Mouse (Mus musculus): ENCODE results near the gene Hist1h2bc. TPM values are rescaled to one million over a fixed set of nuclear protein-coding genes. Genes with fewer than 3 reads are reported as not detected.

Gene Hist1h2bc
- polyA plus RNA-seq, 1 experiment from 2014 or later: 23.4 TPM

- WGBS: 75% methylated on average over 5 of the region's 5 CpGs
- Histone ChIP-seq H3K9me3 (ENCODE audit: control insufficient read depth, low read length) (no peaks in the 10 kb centered on the region), H3K4me3 (ENCODE audit: low read depth, low read length) (no peak overlapping the region), H3K36me3 (ENCODE audit: control insufficient read depth, insufficient read depth, low read length) (no peaks in the 10 kb centered on the region), H3K9ac (ENCODE audit: low read length) (no peak overlapping the region), H3K4me2 (ENCODE audit: low read depth, low read length, severe bottlenecking) (no peak overlapping the region), H3K27ac (ENCODE audit: low read depth, low read length) (no peak overlapping the region), H3K27me3 (ENCODE audit: control insufficient read depth, insufficient read depth, low read length) (no peaks in the 10 kb centered on the region), H3K4me1 (replicated peaks; ENCODE audit: control insufficient read depth, insufficient read depth, low read length) (no peaks in the 10 kb centered on the region; the same call in 1 of the 2 replicates)
- DNase-seq (ENCODE audit: low spot score) (no peak), ATAC-seq (replicated peaks; ENCODE audit: low FRiP score) (no peak)
Measured at GRCm38 (mm10) chr13:23737091-23737490, 53.1 kb downstream of the Hist1h2bc start.

GRCm38 (mm10) chr13:23738041-23738440 is 54.0 kb downstream of the Hist1h2bc start:
- ATAC-seq (replicated peaks; ENCODE audit: low FRiP score) (no peak), DNase-seq (ENCODE audit: low spot score) (no peak)
- no peaks in the 10 kb centered on the region; the same call in 1 of the 2 replicates for H3K4me1 ChIP-seq (replicated peaks; ENCODE audit: control insufficient read depth, insufficient read depth, low read length)
- 25% methylated on average over 4 of the region's 4 CpGs for WGBS
- H3K9ac ChIP-seq (ENCODE audit: low read length): peak overlapping the region; percentile 89
- H3K4me3 ChIP-seq (ENCODE audit: low read depth, low read length): peak overlapping the region; percentile 49
- no peaks in the 10 kb centered on the region for H3K27me3 ChIP-seq (ENCODE audit: control insufficient read depth, insufficient read depth, low read length)
- no peaks in the 10 kb centered on the region for H3K9me3 ChIP-seq (ENCODE audit: control insufficient read depth, low read length)
- peak overlapping the region; percentile 95 for H3K4me2 ChIP-seq (ENCODE audit: low read depth, low read length, severe bottlenecking)
- peak overlapping the region; percentile 99 for H3K27ac ChIP-seq (ENCODE audit: low read depth, low read length)
- H3K36me3 ChIP-seq (ENCODE audit: control insufficient read depth, insufficient read depth, low read length): no peaks in the 10 kb centered on the region

- H3K4me1 ChIP-seq (replicated peaks; ENCODE audit: control insufficient read depth, insufficient read depth, low read length): no peaks in the 10 kb centered on the region; the same call in 1 of the 2 replicates
- H3K27me3 ChIP-seq (ENCODE audit: control insufficient read depth, insufficient read depth, low read length): no peaks in the 10 kb centered on the region
- ATAC-seq (replicated peaks; ENCODE audit: low FRiP score) (peak; percentile 96), DNase-seq (ENCODE audit: low spot score) (peak; percentile 96)
- H3K27ac ChIP-seq (ENCODE audit: low read depth, low read length): peak within 1 kb of the TSS; percentile 99
- peak within 1 kb of the TSS; percentile 95 for H3K4me2 ChIP-seq (ENCODE audit: low read depth, low read length, severe bottlenecking)
- peak within 1 kb of the TSS; percentile 89 for H3K9ac ChIP-seq (ENCODE audit: low read length)
- H3K36me3 ChIP-seq (ENCODE audit: control insufficient read depth, insufficient read depth, low read length): no peaks in the 10 kb centered on the region
- H3K4me3 ChIP-seq (ENCODE audit: low read depth, low read length): peak within 1 kb of the TSS; percentile 49
- WGBS: under 1% methylated on average over 30 of the region's 38 CpGs
- no peaks in the 10 kb centered on the region for H3K9me3 ChIP-seq (ENCODE audit: control insufficient read depth, low read length)
Measured at GRCm38 (mm10) chr13:23738677-23739068, 54.7 kb downstream of the Hist1h2bc start, which contains the start of gene Hist1h1c. Hist1h1c (plus strand) TSS chr13:23738808.

- no peaks in the 10 kb centered on the region for H3K27me3 ChIP-seq (ENCODE audit: control insufficient read depth, insufficient read depth, low read length)
- peak overlapping the region; percentile 95 for H3K4me2 ChIP-seq (ENCODE audit: low read depth, low read length, severe bottlenecking)
- peak overlapping the region; percentile 99 for H3K27ac ChIP-seq (ENCODE audit: low read depth, low read length)
- peak overlapping the region; percentile 89 for H3K9ac ChIP-seq (ENCODE audit: low read length)
- H3K9me3 ChIP-seq (ENCODE audit: control insufficient read depth, low read length): no peaks in the 10 kb centered on the region
- no peaks in the 10 kb centered on the region for H3K36me3 ChIP-seq (ENCODE audit: control insufficient read depth, insufficient read depth, low read length)
- no peaks in the 10 kb centered on the region; the same call in 1 of the 2 replicates for H3K4me1 ChIP-seq (replicated peaks; ENCODE audit: control insufficient read depth, insufficient read depth, low read length)
- DNase-seq (ENCODE audit: low spot score): peak; percentile 95
- peak; percentile 84 for ATAC-seq (replicated peaks; ENCODE audit: low FRiP score)
- H3K4me3 ChIP-seq (ENCODE audit: low read depth, low read length): peak overlapping the region; percentile 49
- WGBS: under 1% methylated on average over 39 of the region's 39 CpGs
Measured at GRCm38 (mm10) chr13:23739069-23739921, 55.3 kb downstream of the Hist1h2bc start.

- Histone ChIP-seq H3K36me3 (ENCODE audit: control insufficient read depth, insufficient read depth, low read length) (no peaks in the 10 kb centered on the region), H3K27ac (ENCODE audit: low read depth, low read length) (peak overlapping the region; percentile 99), H3K9me3 (ENCODE audit: control insufficient read depth, low read length) (no peaks in the 10 kb centered on the region), H3K27me3 (ENCODE audit: control insufficient read depth, insufficient read depth, low read length) (no peaks in the 10 kb centered on the region), H3K9ac (ENCODE audit: low read length) (peak overlapping the region; percentile 89), H3K4me3 (ENCODE audit: low read depth, low read length) (peak overlapping the region; percentile 49), H3K4me2 (ENCODE audit: low read depth, low read length, severe bottlenecking) (peak overlapping the region; percentile 95), H3K4me1 (replicated peaks; ENCODE audit: control insufficient read depth, insufficient read depth, low read length) (no peaks in the 10 kb centered on the region; the same call in 1 of the 2 replicates)
- WGBS: 2% methylated on average over 14 of the region's 14 CpGs
- DNase-seq (ENCODE audit: low spot score) (no peak), ATAC-seq (replicated peaks; ENCODE audit: low FRiP score) (no peak)
Measured at GRCm38 (mm10) chr13:23739922-23740252, 55.9 kb downstream of the Hist1h2bc start.

- Histone ChIP-seq H3K9ac (ENCODE audit: low read length) (peak overlapping the region; percentile 89), H3K36me3 (ENCODE audit: control insufficient read depth, insufficient read depth, low read length) (no peaks in the 10 kb centered on the region), H3K27ac (ENCODE audit: low read depth, low read length) (peak overlapping the region; percentile 99), H3K27me3 (ENCODE audit: control insufficient read depth, insufficient read depth, low read length) (no peaks in the 10 kb centered on the region), H3K4me2 (ENCODE audit: low read depth, low read length, severe bottlenecking) (peak overlapping the region; percentile 95), H3K9me3 (ENCODE audit: control insufficient read depth, low read length) (no peaks in the 10 kb centered on the region), H3K4me1 (replicated peaks; ENCODE audit: control insufficient read depth, insufficient read depth, low read length) (no peaks in the 10 kb centered on the region; the same call in 1 of the 2 replicates), H3K4me3 (ENCODE audit: low read depth, low read length) (peak overlapping the region; percentile 49)
- DNase-seq (ENCODE audit: low spot score) (no peak), ATAC-seq (replicated peaks; ENCODE audit: low FRiP score) (no peak)
- 38% methylated on average over 13 of the region's 13 CpGs for WGBS
Measured at GRCm38 (mm10) chr13:23740256-23740840, 56.3 kb downstream of the Hist1h2bc start.

GRCm38 (mm10) chr13:23740910-23741309 is 56.9 kb downstream of the Hist1h2bc start:
- DNase-seq (ENCODE audit: low spot score): no peak
- H3K9ac ChIP-seq (ENCODE audit: low read length): no peak overlapping the region
- no peak overlapping the region for H3K27ac ChIP-seq (ENCODE audit: low read depth, low read length)
- H3K4me3 ChIP-seq (ENCODE audit: low read depth, low read length): no peak overlapping the region
- no peaks in the 10 kb centered on the region; the same call in 1 of the 2 replicates for H3K4me1 ChIP-seq (replicated peaks; ENCODE audit: control insufficient read depth, insufficient read depth, low read length)
- no peaks in the 10 kb centered on the region for H3K36me3 ChIP-seq (ENCODE audit: control insufficient read depth, insufficient read depth, low read length)
- no peak for ATAC-seq (replicated peaks; ENCODE audit: low FRiP score)
- H3K27me3 ChIP-seq (ENCODE audit: control insufficient read depth, insufficient read depth, low read length): no peaks in the 10 kb centered on the region
- H3K4me2 ChIP-seq (ENCODE audit: low read depth, low read length, severe bottlenecking): peak overlapping the region; percentile 95; the same call in 1 of the 2 replicates
- 71% methylated on average over 5 of the region's 5 CpGs for WGBS
- no peaks in the 10 kb centered on the region for H3K9me3 ChIP-seq (ENCODE audit: control insufficient read depth, low read length)

- no peak overlapping the region for H3K4me3 ChIP-seq (ENCODE audit: low read depth, low read length)
Measured at GRCm38 (mm10) chr13:23742007-23742406, 58.0 kb downstream of the Hist1h2bc start.

More at GRCm38 (mm10) chr13:23742007-23742406, 58.0 kb downstream of the Hist1h2bc start:
- Histone ChIP-seq H3K36me3 (ENCODE audit: control insufficient read depth, insufficient read depth, low read length) (no peaks in the 10 kb centered on the region), H3K9me3 (ENCODE audit: control insufficient read depth, low read length) (no peaks in the 10 kb centered on the region), H3K4me2 (ENCODE audit: low read depth, low read length, severe bottlenecking) (no peak overlapping the region), H3K27me3 (ENCODE audit: control insufficient read depth, insufficient read depth, low read length) (no peaks in the 10 kb centered on the region), H3K27ac (ENCODE audit: low read depth, low read length) (no peak overlapping the region), H3K9ac (ENCODE audit: low read length) (no peak overlapping the region), H3K4me1 (replicated peaks; ENCODE audit: control insufficient read depth, insufficient read depth, low read length) (no peaks in the 10 kb centered on the region; the same call in 1 of the 2 replicates)
- ATAC-seq (replicated peaks; ENCODE audit: low FRiP score) (no peak), DNase-seq (ENCODE audit: low spot score) (no peak)

Measured in forebrain, embryonic 11.5 days (tissue).